Mouse (Mus musculus): ENCODE measurements around the gene Tnfrsf18.
A peak's percentile ranks its signal among the peaks of the same experiment; 100 is the strongest.

GRCm38 (mm10) chr4:156044754-156045153 lies 18.8 kb downstream of the Tnfrsf18 start:
- 0 out of 2 replicates have a peak, but pooled peaks have one; percentile 0 for TF ChIP-seq CTCF (IDR thresholded peaks at IDR 0.05; ENCODE audit: control insufficient read depth, insufficient read depth, low read length)
- TF ChIP-seq POLR2A (IDR thresholded peaks at IDR 0.05; ENCODE audit: borderline replicate concordance, control insufficient read depth, low read depth, low read length), result no peak
